Mouse (Mus musculus): ENCODE data around the gene Nr2c2ap.
A peak's percentile ranks its signal among the peaks of the same experiment; 100 is the strongest.

Gene Nr2c2ap

DNA sequence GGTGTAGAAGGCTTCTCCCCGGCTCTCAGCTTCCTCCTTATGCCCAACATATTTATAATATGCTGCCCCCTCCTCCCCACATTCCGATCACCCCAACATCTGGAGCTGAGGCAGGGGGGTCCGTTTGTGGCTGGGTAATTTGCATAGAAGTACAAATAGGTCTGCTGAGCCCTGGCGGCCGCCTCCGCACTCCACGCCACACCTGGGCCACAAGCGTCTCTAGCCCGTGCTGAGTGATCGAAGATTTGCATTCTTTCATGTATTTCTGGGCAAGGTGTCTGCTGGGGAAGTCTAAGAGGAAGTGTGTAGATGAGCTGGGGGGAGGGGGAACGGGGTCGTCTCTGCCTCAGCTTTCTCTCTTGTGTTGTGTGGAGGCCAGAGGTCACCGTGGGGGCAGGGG is 28.9 kb downstream of the Nr2c2ap start:
- DNase-seq (ENCODE audit: low read depth, low spot score), result no peak

GRCm38 (mm10) chr8:70163316-70163715 is 32.2 kb downstream of the Nr2c2ap start:
- DNase-seq (ENCODE audit: low read depth, low spot score), result no peak

- DNase-seq (ENCODE audit: low read depth, low spot score), result peak; percentile 57
Observed at GRCm38 (mm10) chr8:70166504-70167110, 35.5 kb downstream of the Nr2c2ap start.

- DNase-seq (ENCODE audit: low read depth, low spot score), result no peak
Observed at GRCm38 (mm10) chr8:70170116-70170515, 39.0 kb downstream of the Nr2c2ap start.

DNA sequence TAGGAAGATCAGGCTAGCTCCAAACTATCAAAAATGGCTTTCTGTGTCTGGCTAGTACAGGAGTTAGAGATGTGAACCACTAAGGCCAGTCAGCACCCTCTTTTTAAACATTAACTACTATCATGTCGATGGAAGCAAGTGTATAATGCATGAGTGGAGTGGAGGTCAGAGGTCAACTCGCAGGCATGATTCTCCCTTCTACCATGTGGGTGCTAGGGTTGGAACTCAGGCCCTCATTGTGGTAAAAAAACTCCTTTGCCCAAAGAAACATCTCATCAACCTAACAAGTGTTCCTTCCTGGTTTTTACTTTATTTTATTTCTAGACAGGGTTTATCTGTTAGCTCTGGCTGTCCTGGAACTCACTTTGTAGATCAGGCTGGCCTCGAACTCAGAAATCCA is 39.6 kb downstream of the Nr2c2ap start:
- no peak for DNase-seq (ENCODE audit: low read depth, low spot score)

- no peak for DNase-seq (ENCODE audit: low read depth, low spot score)
Observed at GRCm38 (mm10) chr8:70171240-70171639, 40.1 kb downstream of the Nr2c2ap start.

- DNase-seq (ENCODE audit: low read depth, low spot score), result peak; percentile 99
Observed at GRCm38 (mm10) chr8:70172043-70172681, 41.0 kb downstream of the Nr2c2ap start, which contains the start of gene Tmem161a. Tmem161a (plus strand) TSS chr8:70172356.

DNA sequence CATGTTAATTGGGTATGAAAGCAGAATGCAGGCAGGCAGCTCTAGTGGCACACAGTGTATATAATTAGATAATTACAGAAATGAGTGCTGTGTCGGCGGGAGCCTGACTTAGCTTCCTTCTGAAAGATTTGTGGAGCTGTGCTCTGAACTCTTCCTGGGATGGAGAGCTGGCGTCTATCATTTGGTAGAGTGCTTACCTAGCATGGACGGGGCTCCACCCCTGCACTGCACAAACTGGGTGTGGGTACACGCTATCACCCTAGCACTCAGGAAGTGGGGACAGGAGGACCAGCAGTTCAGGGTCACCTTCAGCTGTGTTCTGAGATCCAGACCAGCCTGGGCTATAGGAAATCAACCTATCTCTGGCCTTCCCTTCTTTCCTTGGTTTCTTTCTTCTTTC is 42.2 kb downstream of the Nr2c2ap start:
- no peak for DNase-seq (ENCODE audit: low read depth, low spot score)

- peak; percentile 65 for DNase-seq (ENCODE audit: low read depth, low spot score)
Observed at GRCm38 (mm10) chr8:70174079-70174478, 42.9 kb downstream of the Nr2c2ap start.

DNA sequence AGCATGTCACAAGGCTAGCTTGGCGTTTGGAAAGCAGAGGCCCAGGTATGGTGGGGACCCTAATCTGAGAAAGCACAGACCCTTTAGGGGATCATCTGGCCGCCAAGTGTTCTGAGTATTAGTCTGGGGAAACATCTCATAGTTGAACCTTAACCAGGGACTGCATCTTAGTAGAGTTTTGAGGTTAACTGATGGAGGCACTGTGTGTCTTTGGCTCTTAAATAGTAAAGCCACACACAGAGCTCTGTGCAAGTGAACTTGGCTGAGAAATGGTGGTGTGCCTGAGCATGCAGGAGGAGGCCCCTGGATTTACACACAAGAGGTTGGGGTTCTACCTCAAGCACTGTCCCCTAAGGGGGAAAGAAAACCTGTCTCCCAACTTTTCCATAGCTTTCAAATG is 47.1 kb downstream of the Nr2c2ap start:
- DNase-seq (ENCODE audit: low read depth, low spot score), result no peak

DNA sequence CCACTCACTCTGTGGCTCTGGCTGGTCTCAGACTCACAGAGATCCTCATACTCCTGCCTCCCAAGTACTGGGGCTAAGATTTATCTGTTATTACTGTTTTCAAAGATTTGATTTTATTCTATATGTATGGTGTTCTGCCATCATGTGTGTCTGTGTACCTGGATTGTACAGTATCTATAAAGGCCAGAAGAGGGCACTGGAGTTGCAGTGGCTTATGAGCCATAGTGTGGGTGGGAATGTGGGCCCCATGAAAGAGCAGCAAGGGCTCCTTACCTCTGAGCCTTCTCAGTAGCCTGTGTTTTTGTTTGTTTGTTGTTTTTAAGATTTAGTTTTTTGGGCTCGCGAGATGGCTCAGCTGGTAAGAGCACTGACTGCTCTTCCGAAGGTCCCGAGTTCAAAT is 47.9 kb downstream of the Nr2c2ap start:
- peak; percentile 44 for DNase-seq (ENCODE audit: low read depth, low spot score)

- DNase-seq (ENCODE audit: low read depth, low spot score), result no peak
Observed at GRCm38 (mm10) chr8:70181212-70181902, 50.2 kb downstream of the Nr2c2ap start.

GRCm38 (mm10) chr8:70181903-70182252 is 50.7 kb downstream of the Nr2c2ap start:
- no peak for DNase-seq (ENCODE audit: low read depth, low spot score)

DNA sequence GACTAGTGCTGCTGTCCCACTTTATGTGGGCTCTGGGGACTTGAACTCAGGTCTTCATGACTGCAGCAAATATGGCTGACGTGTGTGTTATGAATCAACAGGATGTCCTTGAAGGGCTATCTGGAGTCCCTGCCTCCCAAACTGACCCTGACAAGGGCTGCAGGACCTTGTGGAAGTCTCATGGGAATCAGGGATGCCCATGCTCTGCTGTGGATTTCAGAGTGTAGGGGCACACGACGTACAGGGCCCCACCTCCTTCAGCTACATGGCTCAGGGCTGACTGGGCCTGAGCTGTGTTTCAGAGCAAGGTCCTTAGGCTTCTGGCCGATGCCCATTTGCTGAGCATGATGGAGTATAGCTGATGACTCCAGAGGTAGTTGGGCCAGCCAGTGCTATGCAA is 52.1 kb downstream of the Nr2c2ap start:
- no peak for DNase-seq (ENCODE audit: low read depth, low spot score)
